Mouse (Mus musculus) ES-E14 (cell line): Measurements from ENCODE around the gene Slc4a1. TPM values are rescaled to one million over a fixed set of nuclear protein-coding genes. Genes with fewer than 3 reads are reported as not detected.

Experiments
- DNase-seq: peaks from one replicate; pipeline ENCODE4 v3.0.0-alpha.2; 2013; ENCODE audit warnings: low read depth, low spot score
- H3K27ac ChIP-seq: 2 replicates; pipeline ENCODE4 v1.5.1; 2012; ENCODE audit warnings: low read depth, mild to moderate bottlenecking, low read length, moderate library complexity, mixed read lengths; ENCODE audit not compliant: poor library complexity, insufficient read depth, severe bottlenecking
- H3K36me3 ChIP-seq: 2 replicates; pipeline ENCODE4 v1.6.1; 2012; ENCODE audit warnings: mild to moderate bottlenecking, low read length, moderate library complexity, mixed read lengths; ENCODE audit not compliant: control insufficient read depth, poor library complexity, insufficient read depth, severe bottlenecking
- H3K4me1 ChIP-seq, 2 experiments: fragments of 150-350 bp in 1 of 2; sonication (generic) in 1 of 2; 2 replicates each; pipeline ENCODE4 v1.6.1; 2012; ENCODE audit warnings: low read length in 2 of 2, mild to moderate bottlenecking in 1 of 2, mixed read lengths in 1 of 2; ENCODE audit not compliant: control insufficient read depth in 2 of 2, insufficient read depth in 2 of 2, poor library complexity in 1 of 2
- H3K4me3 ChIP-seq, 2 experiments: fragments of 150-350 bp in 1 of 2; sonication (generic) in 1 of 2; 2 replicates each; pipeline ENCODE4 v1.5.1; 2012; ENCODE audit warnings: low read length in 2 of 2, low read depth in 1 of 2, mild to moderate bottlenecking in 1 of 2, mixed read lengths in 1 of 2; ENCODE audit not compliant: insufficient read depth in 1 of 2, poor library complexity in 1 of 2, severe bottlenecking in 1 of 2
- H3K9ac ChIP-seq: 2 replicates; pipeline ENCODE4 v1.6.1; 2012; ENCODE audit warnings: low read depth, mild to moderate bottlenecking, low read length, mixed read lengths; ENCODE audit not compliant: poor library complexity, insufficient read depth, severe bottlenecking
- H3K9me3 ChIP-seq: fragments of 150-350 bp; sonication (generic); 2 replicates; pipeline ENCODE4 v1.6.1; 2012; ENCODE audit warnings: low read depth, mild to moderate bottlenecking, low read length; ENCODE audit not compliant: control insufficient read depth, insufficient read depth
- CHD2 ChIP-seq: IDR thresholded peaks from 2 replicates; pipeline ENCODE4 v1.6.1; 2014; ENCODE audit warnings: mild to moderate bottlenecking, low read depth, low read length, inconsistent platforms
- HCFC1 ChIP-seq: IDR thresholded peaks from 2 replicates; pipeline ENCODE4 v1.6.1; 2012; ENCODE audit warnings: low read length, inconsistent platforms, borderline replicate concordance; ENCODE audit not compliant: insufficient read depth
- MAFK ChIP-seq: IDR thresholded peaks from 2 replicates; pipeline ENCODE4 v1.6.1; 2014; ENCODE audit warnings: mild to moderate bottlenecking, low read depth, low read length, inconsistent platforms; ENCODE audit not compliant: insufficient read depth
- ZC3H11A ChIP-seq: IDR thresholded peaks from 2 replicates; pipeline ENCODE4 v1.6.1; 2012; ENCODE audit warnings: low read depth, mild to moderate bottlenecking, inconsistent platforms, low read length, borderline replicate concordance
- ZNF384 ChIP-seq: IDR thresholded peaks from 2 replicates; pipeline ENCODE4 v1.6.1; 2012; ENCODE audit warnings: low read depth, low read length, inconsistent platforms
- in situ Hi-C, 2 experiments: fragments of 600-800 bp; cut with MboI; formaldehyde crosslinking; loops; one replicate each; pipeline ENCODE4 v1.15.1; 2025; ENCODE audit warnings: low sequenced_read_pairs in 2 of 2, inconsistent platforms in 1 of 2; ENCODE audit not compliant: unreplicated experiment in 2 of 2
- total RNA-seq: library from RNA; depleted of rRNA; stranded (reverse); fragments of 300-350 nt; gene quantifications from 2 replicates; pipeline ENCODE4 v1.2.3, GENCODE M21; 2012

Gene Slc4a1
- total RNA-seq, 1 experiment: 0.18 TPM

DNA sequence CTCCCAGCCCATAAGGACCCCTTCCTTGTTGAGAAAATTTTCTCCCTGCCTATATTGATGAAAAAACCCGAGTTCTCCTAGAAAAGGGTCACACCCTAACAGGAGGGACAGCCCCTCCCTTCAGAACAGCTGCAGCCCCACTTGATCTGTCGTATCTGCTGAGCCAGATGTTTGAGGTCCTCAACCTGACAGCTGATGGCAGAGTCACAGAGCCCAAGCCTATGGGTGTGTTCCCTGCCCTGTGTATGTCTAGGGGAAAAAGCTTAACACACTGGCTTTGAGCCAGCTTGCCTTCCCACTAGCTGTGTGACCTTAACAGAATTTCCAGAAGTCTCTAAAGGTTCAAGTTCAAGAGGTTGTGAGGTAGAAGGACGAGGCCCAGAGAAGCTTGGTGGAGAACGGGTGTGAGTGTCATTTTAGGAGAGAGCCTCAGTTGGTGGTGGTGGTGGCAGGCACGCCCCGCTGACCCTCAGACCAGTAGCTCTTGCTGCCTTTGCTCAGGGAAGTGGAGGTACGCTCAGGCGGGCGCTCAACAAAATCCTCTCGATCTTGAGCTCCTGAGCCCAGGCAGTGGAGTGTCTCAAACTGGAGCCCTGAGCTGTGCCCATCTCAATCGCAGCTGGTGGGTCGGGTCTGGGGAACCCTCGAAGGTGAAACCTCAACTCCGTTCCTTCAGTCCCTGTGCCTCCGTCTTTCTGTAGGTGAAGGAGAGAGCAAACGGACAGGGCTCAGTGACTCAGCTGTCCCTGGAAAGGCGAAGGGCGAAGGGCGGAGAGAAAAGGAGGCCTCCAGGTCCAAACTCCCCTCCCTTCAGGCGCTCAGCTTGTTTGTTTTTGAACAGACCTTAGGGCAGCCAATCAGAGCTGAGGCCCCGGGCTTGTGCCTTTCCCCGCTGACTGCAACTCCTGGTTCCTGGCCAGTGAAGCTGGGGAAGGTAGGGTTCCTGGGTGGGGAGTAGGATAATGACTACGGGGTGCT is 9.5 kb upstream of the Slc4a1 start:
- Histone ChIP-seq H3K4me3 (peak overlapping the region; percentile 11 to 40; a peak in 3 of 4 replicates), H3K9me3 (no peaks in the 10 kb centered on the region), H3K9ac (peak overlapping the region; percentile 52), H3K4me1 (peaks cover 9 to 29% of the 10 kb centered on the region in 2 experiments; a peak in 3 of 4 replicates), H3K27ac (peak overlapping the region; percentile 62), H3K36me3 (no peaks in the 10 kb centered on the region)
- in situ Hi-C loops: no loop called here
- TF ChIP-seq HCFC1 (no peak), MAFK (0 out of 2 replicates have a peak, but pooled peaks have one; percentile 8)
- DNase-seq: no peak

DNA sequence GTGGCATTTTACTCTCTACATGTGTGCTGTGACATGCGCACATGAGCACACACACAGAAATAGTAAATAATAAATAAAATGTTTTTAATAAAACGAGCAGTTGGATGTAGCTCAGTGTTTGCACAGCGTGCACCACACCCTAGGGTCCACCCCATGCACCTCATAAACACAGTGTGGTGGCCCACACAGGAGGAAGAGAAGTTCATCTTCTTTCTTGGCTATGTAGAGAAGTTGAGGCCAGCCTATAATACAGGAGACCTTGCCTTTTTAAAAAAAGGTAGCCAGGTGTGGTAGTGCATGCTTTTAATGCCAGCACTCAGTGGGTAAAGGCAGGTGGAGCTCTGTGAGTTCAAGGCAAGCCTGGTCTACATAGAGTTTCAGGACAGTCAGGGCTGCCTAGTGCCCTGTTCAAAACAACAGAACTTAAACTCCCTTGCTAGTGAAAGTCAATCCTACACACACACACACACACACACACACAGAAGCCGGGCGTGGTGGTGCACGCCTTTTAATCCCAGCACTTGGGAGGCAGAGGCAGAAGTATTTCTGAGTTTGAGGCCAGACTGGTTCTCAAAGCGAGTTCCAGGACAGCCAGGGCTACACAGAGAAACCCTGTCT is 8.2 kb upstream of the Slc4a1 start:
- no peak overlapping the region for H3K4me3 ChIP-seq
- H3K9ac ChIP-seq: no peak overlapping the region
- no peak for DNase-seq
- H3K9me3 ChIP-seq: no peaks in the 10 kb centered on the region
- in situ Hi-C loops: no loop called here
- no peaks in the 10 kb centered on the region for H3K36me3 ChIP-seq
- TF ChIP-seq HCFC1: no peak
- no peak for TF ChIP-seq CHD2
- no peak for TF ChIP-seq MAFK
- no peak for TF ChIP-seq ZNF384
- no peak for TF ChIP-seq ZC3H11A
- no peak overlapping the region for H3K27ac ChIP-seq
- peaks cover 9 to 29% of the 10 kb centered on the region in 2 experiments; a peak in 3 of 4 replicates for H3K4me1 ChIP-seq

DNA sequence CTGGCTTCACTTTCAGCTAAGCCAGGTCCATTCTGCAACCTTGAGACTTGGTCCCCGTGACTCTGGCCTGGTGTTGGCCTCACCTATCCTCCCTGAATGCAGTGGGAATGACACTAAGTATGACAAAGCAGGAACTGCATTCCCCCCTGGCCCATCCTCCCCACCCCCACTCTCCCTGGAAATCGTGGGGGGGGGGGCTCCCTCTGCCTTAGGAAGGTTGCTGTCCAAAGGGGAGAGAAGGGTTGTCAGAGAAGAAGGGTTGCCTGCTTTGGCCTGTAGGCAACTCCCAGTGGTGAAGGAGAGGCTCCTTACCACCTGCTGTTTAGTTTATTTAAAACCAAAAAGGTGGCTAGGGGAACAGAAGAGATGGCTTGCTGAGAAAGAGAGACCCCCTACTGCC is 7.6 kb upstream of the Slc4a1 start:
- Histone ChIP-seq H3K36me3 (no peaks in the 10 kb centered on the region), H3K27ac (no peak overlapping the region), H3K4me3 (no peak overlapping the region), H3K4me1 (peaks cover 9 to 29% of the 10 kb centered on the region in 2 experiments; a peak in 3 of 4 replicates), H3K9me3 (no peaks in the 10 kb centered on the region), H3K9ac (no peak overlapping the region)
- in situ Hi-C loops: no loop called here
- TF ChIP-seq ZC3H11A (no peak), HCFC1 (no peak), ZNF384 (no peak)
- DNase-seq: no peak

DNA sequence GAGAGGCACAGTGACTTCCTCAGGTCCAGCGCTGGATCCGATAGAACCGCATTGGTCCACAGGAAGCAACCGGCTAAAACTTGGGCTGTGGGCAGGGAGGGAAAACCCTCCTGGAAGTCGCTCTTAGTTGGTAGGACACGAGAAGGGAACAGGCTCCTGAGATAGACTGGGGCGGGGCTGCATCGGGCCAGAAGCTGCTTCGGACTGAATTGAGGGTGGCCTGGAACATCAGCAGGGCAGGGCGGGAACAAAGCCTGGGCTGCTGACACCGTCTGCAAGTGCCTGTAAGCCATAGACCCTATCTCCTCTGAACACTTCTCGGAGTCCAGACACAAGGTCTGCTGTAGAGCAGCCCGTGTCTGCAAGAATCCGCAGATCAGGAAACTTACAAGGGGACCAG is 6.9 kb upstream of the Slc4a1 start:
- Histone ChIP-seq H3K9ac (no peak overlapping the region), H3K4me3 (no peak overlapping the region; a peak in 1 of 4 replicates)
- in situ Hi-C loops: no loop called here

More for the DNA sequence above, 6.9 kb upstream of the Slc4a1 start:
- no peaks in the 10 kb centered on the region for H3K36me3 ChIP-seq
- DNase-seq: no peak
- H3K4me1 ChIP-seq: peaks cover 9 to 29% of the 10 kb centered on the region in 2 experiments; a peak in 3 of 4 replicates
- no peak overlapping the region for H3K27ac ChIP-seq
- no peak for TF ChIP-seq HCFC1
- no peak for TF ChIP-seq ZC3H11A
- no peak for TF ChIP-seq ZNF384
- TF ChIP-seq CHD2: no peak
- no peak for TF ChIP-seq MAFK
- no peaks in the 10 kb centered on the region for H3K9me3 ChIP-seq
